Mouse (Mus musculus): Measurements from ENCODE around the gene Ier5.

DNA sequence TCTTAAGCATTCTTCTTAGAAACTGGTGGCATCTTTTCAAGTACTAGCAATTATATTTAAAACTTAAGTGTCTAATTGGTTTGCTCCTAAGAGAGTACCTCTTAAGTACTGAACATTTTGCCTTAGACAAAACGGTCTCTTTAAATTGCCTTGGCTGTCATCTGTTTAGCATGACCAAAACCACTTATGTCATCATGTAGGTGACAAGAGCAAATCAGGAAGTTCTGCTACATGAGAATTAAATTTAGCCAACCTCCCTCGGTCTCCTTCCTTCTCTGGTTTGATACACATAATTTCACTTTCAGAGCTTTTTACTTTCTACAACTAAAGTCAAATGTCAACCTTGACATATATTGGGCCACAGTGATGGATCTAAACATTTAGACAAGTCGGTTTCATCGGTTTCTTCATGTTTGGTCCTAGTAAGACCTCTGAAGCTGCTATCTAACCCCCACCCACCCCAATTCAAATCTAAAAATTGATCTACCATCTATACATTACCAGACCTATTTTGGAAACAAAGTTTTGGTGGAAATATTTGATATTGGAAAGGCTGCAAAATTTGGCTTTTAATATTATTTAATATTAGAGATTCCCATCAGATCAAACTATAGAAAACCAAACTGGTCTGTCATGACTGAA, 2.7 kb downstream of the Ier5 start:
- no peak for TF ChIP-seq CTCF (conservative IDR thresholded peaks at IDR 0.05; ENCODE audit: insufficient read depth, insufficient read length, low read depth, low read length)
- no peak for TF ChIP-seq POLR2A (IDR thresholded peaks at IDR 0.05; ENCODE audit: low read depth, low read length)
